Mouse (Mus musculus) midbrain, embryonic 12.5 days (tissue): ENCODE data around the gene Myt1l. TPM values are rescaled to one million over a fixed set of nuclear protein-coding genes. Genes with fewer than 3 reads are reported as not detected.

ENCODE experiments used
- ATAC-seq: fragments of 200-750 bp; cut with Nextera tagmentation; 2 replicates; pipeline ENCODE4 v1.8.0; 2017; ENCODE audit warnings: low read depth, moderate TSS enrichment, moderate library complexity; ENCODE audit not compliant: low FRiP score
- H3K27ac ChIP-seq: fragments of 300-500 bp; sonication (generic); replicated peaks from 2 replicates; pipeline ENCODE4 v1.5.1; 2016; ENCODE audit warnings: mild to moderate bottlenecking
- H3K27me3 ChIP-seq: fragments of 300-500 bp; sonication (generic); 2 replicates; pipeline ENCODE4 v1.6.1; 2016; ENCODE audit warnings: mild to moderate bottlenecking
- H3K36me3 ChIP-seq: fragments of 300-500 bp; sonication (generic); 2 replicates; pipeline ENCODE4 v1.6.1; 2016
- H3K4me1 ChIP-seq: fragments of 300-500 bp; sonication (generic); 2 replicates; pipeline ENCODE4 v1.6.1; 2016
- H3K4me2 ChIP-seq: fragments of 300-500 bp; sonication (generic); replicated peaks from 2 replicates; pipeline ENCODE4 v1.6.1; 2016; ENCODE audit warnings: mild to moderate bottlenecking, moderate library complexity
- H3K4me3 ChIP-seq: fragments of 300-500 bp; sonication (generic); 2 replicates; pipeline ENCODE4 v1.5.1; 2016; ENCODE audit warnings: mild to moderate bottlenecking
- H3K9ac ChIP-seq: fragments of 300-500 bp; sonication (generic); replicated peaks from 2 replicates; pipeline ENCODE4 v1.6.1; 2016; ENCODE audit warnings: mild to moderate bottlenecking, moderate library complexity
- H3K9me3 ChIP-seq: fragments of 300-500 bp; sonication (generic); 2 replicates; pipeline ENCODE4 v1.6.1; 2016; ENCODE audit warnings: mild to moderate bottlenecking
- WGBS: fragments of 180-500 bp; shearing (Covaris S2); methylation state at CpG from one replicate; pipeline ENCODE4 v1.1.7; 2016; 5-methylcytosine and 5-hydroxymethylcytosine counted together
- polyA plus RNA-seq: library from polyadenylated mRNA; unstranded; fragments of >200 nt; fragmentation: Nextera tagmentation; extraction: Ambion mirVana; gene quantifications from 2 replicates; pipeline ENCODE4 v1.2.1, GENCODE M21; 2016

Gene Myt1l
- polyA plus RNA-seq, 1 experiment from 2014 or later: 53.0 TPM

DNA sequence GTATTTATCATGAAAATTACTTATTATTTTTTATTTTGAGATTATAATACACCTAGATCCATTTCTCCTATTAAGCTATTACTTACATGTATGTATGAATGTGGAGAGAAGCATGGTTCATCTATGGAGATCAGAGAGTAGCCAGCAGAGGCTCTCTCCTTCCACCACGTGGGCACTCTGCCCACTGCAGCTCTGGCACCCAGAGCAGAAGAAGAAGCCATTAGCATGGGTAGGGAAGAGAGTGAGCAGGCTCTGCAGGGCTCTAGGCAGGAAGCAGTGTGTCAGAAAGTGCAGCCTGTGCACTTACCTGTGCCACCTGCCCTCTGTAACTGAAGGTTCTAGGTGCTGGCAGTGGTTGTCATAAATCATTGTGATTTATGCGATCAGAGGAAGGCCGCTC, 321.8 kb downstream of the Myt1l start:
- no peaks in the 10 kb centered on the region for H3K27me3 ChIP-seq

DNA sequence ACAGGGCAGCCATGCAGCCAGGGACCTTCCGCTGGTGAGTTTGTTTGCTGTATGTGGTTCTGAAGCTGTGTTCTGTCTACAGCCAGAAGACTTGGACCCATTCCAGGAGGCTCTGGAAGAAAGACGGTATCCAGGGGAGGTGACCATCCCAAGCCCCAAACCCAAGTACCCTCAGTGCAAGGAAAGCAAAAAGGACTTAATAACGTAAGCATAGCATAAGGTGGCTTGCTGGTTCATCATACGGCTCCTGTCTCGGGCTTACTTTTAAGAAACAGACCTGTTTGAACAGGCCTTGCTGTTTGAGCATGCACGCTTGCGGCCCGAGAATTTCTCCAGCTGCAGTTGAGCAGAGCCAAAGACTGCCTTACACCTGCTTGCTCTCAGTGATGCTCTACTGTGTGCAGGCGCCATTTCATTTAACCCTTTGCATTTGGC, 326.0 kb downstream of the Myt1l start:
- Histone ChIP-seq H3K4me3 (no peak overlapping the region), H3K36me3 (0 out of 2 replicates have a peak, but pooled peaks cover 8% of the 10 kb centered on the region), H3K4me1 (peaks cover 5% of the 10 kb centered on the region; the same call in 1 of the 2 replicates), H3K27ac (no peak overlapping the region), H3K27me3 (0 out of 2 replicates have a peak, but pooled peaks cover 4% of the 10 kb centered on the region), H3K4me2 (no peak overlapping the region), H3K9ac (no peak overlapping the region), H3K9me3 (no peaks in the 10 kb centered on the region)
- ATAC-seq: no peak
- 89% methylated on average over 9 of the region's 9 CpGs for WGBS

More for the DNA sequence above, 321.8 kb downstream of the Myt1l start:
- Histone ChIP-seq H3K4me2 (no peak overlapping the region), H3K9ac (no peak overlapping the region), H3K36me3 (0 out of 2 replicates have a peak, but pooled peaks cover 2% of the 10 kb centered on the region), H3K4me3 (no peak overlapping the region), H3K9me3 (no peaks in the 10 kb centered on the region), H3K4me1 (peaks cover 5% of the 10 kb centered on the region; the same call in 1 of the 2 replicates), H3K27ac (no peak overlapping the region)
- WGBS: 77% methylated on average over 3 of the region's 3 CpGs
- ATAC-seq: no peak

GRCm38 (mm10) chr12:29855007-29855406, 326.8 kb downstream of the Myt1l start:
- WGBS: 29% methylated on average over 5 of the region's 5 CpGs
- H3K4me2 ChIP-seq: no peak overlapping the region
- ATAC-seq: no peak
- no peak overlapping the region for H3K4me3 ChIP-seq
- H3K9ac ChIP-seq: no peak overlapping the region
- 0 out of 2 replicates have a peak, but pooled peaks cover 4% of the 10 kb centered on the region for H3K27me3 ChIP-seq
- H3K36me3 ChIP-seq: 0 out of 2 replicates have a peak, but pooled peaks cover 8% of the 10 kb centered on the region
- no peak overlapping the region for H3K27ac ChIP-seq
- H3K4me1 ChIP-seq: peaks cover 5% of the 10 kb centered on the region; the same call in 1 of the 2 replicates
- H3K9me3 ChIP-seq: no peaks in the 10 kb centered on the region

DNA sequence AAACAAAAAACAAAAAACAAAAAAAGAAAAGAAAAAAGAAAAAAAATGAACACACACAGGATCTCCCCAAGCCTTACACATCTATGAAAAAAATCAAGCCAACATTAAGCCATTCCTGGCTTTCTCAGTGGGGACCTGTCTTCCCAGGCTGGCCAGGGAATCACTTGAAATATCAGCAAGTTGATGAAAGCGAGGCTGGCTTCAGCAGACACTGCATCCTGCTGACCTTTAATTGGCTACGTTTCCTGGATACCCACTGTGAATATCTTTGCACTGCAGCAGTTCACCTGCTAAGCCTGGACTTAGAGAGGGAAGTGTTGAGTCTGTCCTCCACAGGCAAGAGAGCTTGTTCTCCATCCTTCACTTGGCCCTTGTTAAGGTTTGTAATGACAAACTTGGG, 332.8 kb downstream of the Myt1l start:
- Histone ChIP-seq H3K9me3 (no peaks in the 10 kb centered on the region), H3K4me1 (no peaks in the 10 kb centered on the region), H3K4me2 (no peak overlapping the region), H3K9ac (no peak overlapping the region), H3K27ac (no peak overlapping the region), H3K4me3 (no peak overlapping the region), H3K27me3 (no peaks in the 10 kb centered on the region), H3K36me3 (0 out of 2 replicates have a peak, but pooled peaks cover 3% of the 10 kb centered on the region)
- ATAC-seq: no peak
- 43% methylated on average over 2 of the region's 2 CpGs for WGBS

GRCm38 (mm10) chr12:29868295-29868694, 340.1 kb downstream of the Myt1l start:
- no peak overlapping the region for H3K27ac ChIP-seq
- no peak for ATAC-seq
- H3K36me3 ChIP-seq: 0 out of 2 replicates have a peak, but pooled peaks cover 5% of the 10 kb centered on the region
- H3K4me3 ChIP-seq: no peak overlapping the region
- no peak overlapping the region for H3K4me2 ChIP-seq
- no peaks in the 10 kb centered on the region for H3K9me3 ChIP-seq
- H3K9ac ChIP-seq: no peak overlapping the region
- WGBS: 77% methylated on average over 4 of the region's 4 CpGs
- peaks cover 24% of the 10 kb centered on the region for H3K4me1 ChIP-seq
- no peaks in the 10 kb centered on the region for H3K27me3 ChIP-seq

DNA sequence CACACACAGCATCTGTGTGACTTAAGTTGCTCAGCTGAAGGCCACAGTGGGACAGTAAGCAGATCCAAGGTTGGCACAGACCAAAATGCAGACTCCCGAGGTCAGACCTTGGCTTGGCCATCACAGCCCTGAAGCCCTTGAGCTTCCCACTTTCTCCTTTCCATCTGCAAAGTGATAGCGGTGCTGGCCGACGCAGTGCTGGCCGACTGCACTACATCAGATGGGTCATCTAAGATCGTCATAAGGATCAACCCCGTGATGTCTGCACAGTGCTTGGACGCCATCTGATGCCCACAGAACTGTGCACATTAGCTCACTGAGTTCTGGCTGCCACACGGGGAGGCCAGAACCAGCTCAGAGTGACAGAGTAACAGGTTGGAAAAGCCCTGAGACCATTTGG, 340.6 kb downstream of the Myt1l start:
- Histone ChIP-seq H3K36me3 (0 out of 2 replicates have a peak, but pooled peaks cover 5% of the 10 kb centered on the region), H3K27me3 (no peaks in the 10 kb centered on the region), H3K4me2 (no peak overlapping the region), H3K4me3 (no peak overlapping the region), H3K27ac (no peak overlapping the region), H3K4me1 (peaks cover 28% of the 10 kb centered on the region), H3K9ac (no peak overlapping the region), H3K9me3 (no peaks in the 10 kb centered on the region)
- ATAC-seq: no peak
- 87% methylated on average over 9 of the region's 9 CpGs for WGBS

- ATAC-seq: peak; percentile 97
- Histone ChIP-seq H3K36me3 (0 out of 2 replicates have a peak, but pooled peaks cover 5% of the 10 kb centered on the region), H3K27ac (peak overlapping the region; percentile 92), H3K4me2 (peak overlapping the region; percentile 38), H3K4me3 (no peak overlapping the region), H3K9ac (peak overlapping the region; percentile 42), H3K9me3 (no peaks in the 10 kb centered on the region), H3K27me3 (peaks cover 4% of the 10 kb centered on the region; the same call in 1 of the 2 replicates), H3K4me1 (peaks cover 28% of the 10 kb centered on the region)
- 8% methylated on average over 7 of the region's 7 CpGs for WGBS
These were observed 344.1 kb downstream of the Myt1l start for GRCm38 (mm10) chr12:29872156-29872815.

DNA sequence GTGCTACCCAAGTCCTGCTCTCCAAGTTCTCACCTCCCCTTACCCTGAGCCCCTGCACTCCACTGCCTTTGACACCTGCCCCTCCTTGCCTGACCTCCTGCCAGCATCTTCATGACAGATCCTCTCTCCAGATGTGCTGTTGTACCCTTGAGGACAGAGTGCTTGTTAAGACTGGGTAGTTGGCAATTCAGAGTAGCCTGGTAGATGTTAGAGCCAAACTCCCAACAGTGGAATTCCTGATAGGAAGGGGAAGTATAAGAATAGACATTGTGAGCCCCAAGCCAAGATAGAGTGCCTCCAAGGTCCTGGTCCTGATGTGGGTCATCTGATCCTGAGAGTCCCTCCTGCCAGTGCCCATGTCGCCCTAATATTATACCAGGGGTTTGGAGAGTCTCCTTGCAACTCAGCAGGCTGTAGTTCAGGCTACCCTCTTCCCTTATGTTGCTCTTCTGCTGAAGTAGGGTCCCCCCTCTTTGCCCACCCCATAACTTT, 345.1 kb downstream of the Myt1l start:
- no peaks in the 10 kb centered on the region for H3K9me3 ChIP-seq
- 65% methylated on average over 1 of the region's 1 CpGs for WGBS
- peaks cover 25% of the 10 kb centered on the region for H3K4me1 ChIP-seq
- H3K9ac ChIP-seq: no peak overlapping the region
- peaks cover 4% of the 10 kb centered on the region; the same call in 1 of the 2 replicates for H3K27me3 ChIP-seq
- H3K36me3 ChIP-seq: no peaks in the 10 kb centered on the region
- H3K4me3 ChIP-seq: no peak overlapping the region
- no peak for ATAC-seq
- H3K4me2 ChIP-seq: no peak overlapping the region
- peak overlapping the region; percentile 92 for H3K27ac ChIP-seq

DNA sequence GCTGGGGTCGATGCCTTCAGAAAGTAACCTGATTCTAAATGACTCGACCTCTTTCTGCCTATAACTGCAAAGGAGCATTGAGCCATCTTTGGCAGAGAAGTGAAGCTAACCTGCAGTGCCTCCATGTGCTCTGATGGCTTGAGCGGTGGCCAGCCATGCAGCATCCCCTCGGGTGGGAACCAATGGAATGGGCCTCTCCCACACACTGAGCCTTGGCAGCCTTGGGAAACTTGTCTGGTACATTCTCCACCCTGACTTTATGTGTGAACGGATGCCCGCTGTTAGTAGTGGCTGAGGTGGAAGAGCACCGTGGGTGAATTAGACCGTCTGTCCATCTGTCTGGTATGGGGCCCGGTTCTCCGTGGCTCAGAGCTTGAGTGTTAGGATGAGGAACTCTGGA, 349.8 kb downstream of the Myt1l start:
- ATAC-seq: no peak

DNA sequence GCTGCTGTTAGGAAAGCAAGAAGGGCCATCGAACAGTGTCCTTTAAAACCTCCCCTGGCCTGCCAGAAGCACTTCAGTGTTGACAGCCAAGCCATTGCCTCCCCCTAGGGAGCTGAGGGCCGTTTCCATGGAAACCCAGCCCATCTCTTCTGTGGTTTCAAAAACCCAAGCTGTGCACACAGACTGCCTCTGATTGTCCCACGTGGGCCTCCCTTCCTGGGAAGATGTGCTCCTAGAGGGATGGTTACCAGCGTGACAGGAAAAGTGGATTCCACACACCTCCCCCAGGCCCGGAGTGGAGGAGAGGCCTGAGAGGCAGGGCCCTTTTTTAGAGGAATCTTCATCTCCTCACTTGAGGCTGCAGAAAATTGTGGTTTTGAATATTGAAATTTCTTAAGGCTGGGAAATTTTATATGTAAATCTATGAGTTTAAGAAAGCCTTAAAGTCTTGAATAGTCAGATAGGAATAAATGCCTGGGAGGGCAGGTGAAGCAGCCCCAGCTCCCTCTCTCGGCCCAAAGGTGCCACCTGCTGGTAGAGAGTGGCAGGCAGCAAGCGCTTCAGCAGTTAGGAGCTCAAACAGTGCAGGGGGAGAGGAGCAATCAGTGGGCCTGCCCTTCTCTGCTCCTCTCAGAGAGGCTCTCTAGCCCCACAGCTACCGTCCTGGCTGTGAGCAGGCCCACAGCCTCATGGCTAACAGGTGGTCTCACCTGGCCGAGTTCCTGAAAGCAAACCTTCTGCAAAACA, 354.9 kb downstream of the Myt1l start:
- peak overlapping the region; percentile 25 for H3K4me2 ChIP-seq
- H3K27ac ChIP-seq: peak overlapping the region; percentile 85
- peak; percentile 92 for ATAC-seq
- H3K36me3 ChIP-seq: no peaks in the 10 kb centered on the region
- peak overlapping the region; percentile 20; the same call in 1 of the 2 replicates for H3K9ac ChIP-seq
- no peak overlapping the region for H3K4me3 ChIP-seq
- WGBS: 9% methylated on average over 9 of the region's 9 CpGs
- H3K4me1 ChIP-seq: peaks cover 22% of the 10 kb centered on the region
- H3K9me3 ChIP-seq: no peaks in the 10 kb centered on the region
- no peaks in the 10 kb centered on the region for H3K27me3 ChIP-seq

More for the DNA sequence above, 349.8 kb downstream of the Myt1l start:
- Histone ChIP-seq H3K9me3 (no peaks in the 10 kb centered on the region), H3K4me1 (peaks cover 19% of the 10 kb centered on the region), H3K27me3 (peaks cover 4% of the 10 kb centered on the region; the same call in 1 of the 2 replicates), H3K4me3 (no peak overlapping the region), H3K4me2 (no peak overlapping the region), H3K27ac (no peak overlapping the region), H3K9ac (no peak overlapping the region), H3K36me3 (no peaks in the 10 kb centered on the region)
- 93% methylated on average over 10 of the region's 10 CpGs for WGBS

DNA sequence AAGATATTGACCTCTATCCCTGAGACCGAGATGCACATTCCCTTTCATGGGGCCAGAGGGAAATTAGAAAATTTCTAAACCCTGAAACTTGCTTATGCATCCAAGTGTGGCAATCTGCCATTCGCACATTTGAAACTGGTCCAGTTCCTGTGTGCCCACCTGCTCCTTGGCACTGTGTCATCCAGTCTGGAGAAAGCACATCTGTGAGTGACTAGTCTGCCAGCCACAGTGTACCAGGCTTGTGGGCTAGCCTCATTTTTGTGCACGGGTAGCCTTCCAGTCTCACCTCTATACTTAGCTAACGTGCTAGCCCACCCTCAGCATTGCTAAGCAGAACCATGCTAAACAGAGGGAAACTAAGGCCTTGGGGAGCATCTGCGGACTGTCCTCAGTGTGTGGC, 356.2 kb downstream of the Myt1l start:
- Histone ChIP-seq H3K4me1 (peaks cover 22% of the 10 kb centered on the region), H3K4me2 (no peak overlapping the region), H3K27me3 (no peaks in the 10 kb centered on the region), H3K4me3 (no peak overlapping the region), H3K9ac (no peak overlapping the region), H3K9me3 (no peaks in the 10 kb centered on the region), H3K27ac (peak overlapping the region; percentile 35; the same call in 1 of the 2 replicates), H3K36me3 (no peaks in the 10 kb centered on the region)
- WGBS: 89% methylated on average over 5 of the region's 5 CpGs
- ATAC-seq: no peak

DNA sequence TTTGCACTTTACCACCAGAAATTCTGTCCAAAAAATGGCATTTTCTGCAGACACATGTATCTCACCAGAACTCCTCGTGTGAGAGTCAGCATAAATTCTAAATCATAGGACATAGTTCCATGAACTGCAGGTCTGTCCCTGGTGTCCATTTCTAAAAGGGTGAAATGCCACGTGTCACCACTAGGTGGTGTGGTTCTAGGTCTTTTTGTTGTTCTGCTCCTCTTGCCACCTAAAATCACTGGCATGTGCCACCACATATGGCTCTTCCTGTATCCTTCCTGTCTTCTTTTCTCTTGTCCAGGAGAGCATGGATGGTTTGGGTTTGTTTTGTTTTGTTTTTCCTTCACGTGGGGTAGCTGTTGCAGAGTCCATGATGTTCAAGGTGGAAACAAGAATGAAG, 366.5 kb downstream of the Myt1l start:
- WGBS: 23% methylated on average over 3 of the region's 3 CpGs
- ATAC-seq: no peak
- no peaks in the 10 kb centered on the region for H3K4me1 ChIP-seq

More for the DNA sequence above, 366.5 kb downstream of the Myt1l start:
- no peak overlapping the region for H3K4me3 ChIP-seq
- no peaks in the 10 kb centered on the region for H3K27me3 ChIP-seq
- H3K4me2 ChIP-seq: no peak overlapping the region
- H3K9ac ChIP-seq: no peak overlapping the region
- peaks cover 14% of the 10 kb centered on the region; the same call in 1 of the 2 replicates for H3K36me3 ChIP-seq
- no peak overlapping the region for H3K27ac ChIP-seq
- H3K9me3 ChIP-seq: no peaks in the 10 kb centered on the region
